Mouse (Mus musculus) T-cell, adult 66 days (primary cell): Measurements from ENCODE around the gene Gm5485. TPM values are rescaled to one million over a fixed set of nuclear protein-coding genes. Genes with fewer than 3 reads are reported as not detected.

ENCODE experiments used
- total RNA-seq, 2 experiments: library from RNA; stranded (reverse); gene quantifications; 3 replicates in 1 of 2; 4 replicates in 1 of 2; pipeline ENCODE4 v1.2.4; 2023

Gene Gm5485
- total RNA-seq = not detected

DNA sequence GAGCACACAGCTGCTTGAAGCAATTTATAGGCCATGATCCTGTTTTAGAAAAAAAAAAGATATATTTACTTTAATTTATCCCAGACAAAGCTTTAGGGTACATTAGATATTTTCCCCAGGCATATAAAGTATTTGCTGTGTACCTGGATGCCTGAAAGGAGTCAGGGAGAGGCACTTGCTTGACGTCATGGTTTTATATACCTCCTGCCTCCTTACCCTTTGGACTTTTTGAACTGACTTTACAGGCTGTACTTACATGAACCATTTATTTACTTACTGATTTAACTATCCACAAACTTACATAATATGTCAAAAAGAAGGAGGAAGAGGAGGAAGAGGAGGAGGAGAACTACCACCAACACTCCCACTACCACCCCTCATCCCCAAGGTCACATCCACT, at the start of gene Gm5485:
TSS of gene Gm5485 (minus strand) at position 171 of the 400 bp plus-strand sequence.

DNA sequence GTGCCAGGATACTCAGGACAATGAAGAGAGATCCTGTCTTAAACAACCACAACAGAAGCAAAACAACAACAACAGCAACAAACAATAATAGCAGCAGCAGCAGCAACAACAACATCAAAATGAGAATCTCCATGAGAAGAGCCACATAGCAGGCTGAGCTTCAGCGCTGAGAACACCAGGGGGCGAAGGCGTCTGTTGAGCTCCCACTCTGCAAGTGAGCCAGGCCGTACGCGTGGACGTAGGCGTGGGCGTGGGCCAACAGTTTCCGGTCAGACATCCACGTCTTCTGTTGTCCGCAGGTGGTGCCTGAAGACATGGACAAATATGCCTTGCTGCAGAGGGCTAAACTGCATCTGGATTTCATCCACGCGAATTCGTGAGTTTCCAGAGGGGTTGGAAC, 18.8 kb upstream of the Gm5485 start, which contains the start of gene Morc1:
TSS of gene Morc1 (plus strand) at position 211 of the 400 bp plus-strand sequence.

Other genes starting within 250 kb of the Gm5485 start
- gene Dppa4, start 128.7 kb downstream of the Gm5485 start, total RNA-seq = not detected
- not detected for gene Dppa2, start 108.5 kb downstream of the Gm5485 start, total RNA-seq
- under 1 TPM; 0.44 to 0.70 TPM for gene Morc1, start 18.8 kb upstream of the Gm5485 start, total RNA-seq